Mouse (Mus musculus) liver, adult 2 months (tissue): ENCODE measurements at regions not wholly inside any gene's neighbourhood (a gene's known extent, or its start where the extent isn't known, plus 50 kb on each side); places are given as distances from the start of the nearest gene placed in this dataset.

Experiments used
- DNase-seq: peaks from one replicate; pipeline ENCODE4 v3.0.0-alpha.2; 2011; ENCODE audit warnings: low read depth, low spot score; ENCODE audit errors: extremely low read depth
- H3K27ac ChIP-seq: fragments of 200-500 bp; replicated peaks from 2 replicates; pipeline ENCODE4 v1.5.1; 2012; ENCODE audit warnings: low read depth, mild to moderate bottlenecking, control low read depth, inconsistent platforms, low read length; ENCODE audit not compliant: insufficient read depth
- H3K27me3 ChIP-seq: fragments of 200-500 bp; 2 replicates; pipeline ENCODE4 v1.6.1; 2012; ENCODE audit warnings: mild to moderate bottlenecking, moderate library complexity, low read length, inconsistent platforms; ENCODE audit not compliant: control insufficient read depth, insufficient read depth
- H3K36me3 ChIP-seq: fragments of 200-500 bp; 2 replicates; pipeline ENCODE4 v1.6.1; 2012; ENCODE audit warnings: low read length, inconsistent platforms; ENCODE audit not compliant: control insufficient read depth, insufficient read depth
- H3K4me1 ChIP-seq: fragments of 200-500 bp; 2 replicates; pipeline ENCODE4 v1.6.1; 2011; ENCODE audit warnings: low read length; ENCODE audit not compliant: control insufficient read depth, insufficient read depth
- H3K4me3 ChIP-seq: fragments of 200-500 bp; 2 replicates; pipeline ENCODE4 v1.5.1; 2011; ENCODE audit warnings: low read depth, mild to moderate bottlenecking, control low read depth, low read length, moderate library complexity; ENCODE audit not compliant: insufficient read depth
- H3K79me2 ChIP-seq: fragments of 200-500 bp; 2 replicates; pipeline ENCODE4 v1.6.1; 2012; ENCODE audit warnings: inconsistent platforms, mild to moderate bottlenecking, low read length, moderate library complexity; ENCODE audit not compliant: control insufficient read depth, insufficient read depth
- H3K9ac ChIP-seq: fragments of 200-500 bp; 2 replicates; pipeline ENCODE4 v1.6.1; 2012; ENCODE audit warnings: low read depth, mild to moderate bottlenecking, control low read depth, inconsistent platforms, low read length
- CTCF ChIP-seq: fragments of 200-500 bp; IDR thresholded peaks from 2 replicates; pipeline ENCODE4 v1.5.1; 2011; ENCODE audit warnings: low read depth, low read length, control low read depth
- POLR2A ChIP-seq: fragments of 200-500 bp; IDR thresholded peaks from 2 replicates; pipeline ENCODE4 v1.6.1; 2011; ENCODE audit warnings: low read length, control low read depth; ENCODE audit not compliant: insufficient read depth; ENCODE audit errors: extremely low read depth
- WGBS: fragments of 180-500 bp; shearing (Covaris S2); methylation state at CpG from one replicate; pipeline ENCODE4 v1.1.7; 2018; 5-methylcytosine and 5-hydroxymethylcytosine counted together

GRCm38 (mm10) chr9:88073165-88073564, 253.8 kb upstream of the Nt5e start:
- Histone ChIP-seq H3K27ac (no peak overlapping the region), H3K79me2 (no peaks in the 10 kb centered on the region), H3K4me1 (no peaks in the 10 kb centered on the region), H3K4me3 (no peak overlapping the region), H3K36me3 (no peaks in the 10 kb centered on the region), H3K27me3 (no peaks in the 10 kb centered on the region), H3K9ac (no peak overlapping the region)
- no peak for TF ChIP-seq POLR2A
- peak; percentile 47 for TF ChIP-seq CTCF
- 9% methylated on average over 6 of the region's 6 CpGs for WGBS
- no peak for DNase-seq

DNA sequence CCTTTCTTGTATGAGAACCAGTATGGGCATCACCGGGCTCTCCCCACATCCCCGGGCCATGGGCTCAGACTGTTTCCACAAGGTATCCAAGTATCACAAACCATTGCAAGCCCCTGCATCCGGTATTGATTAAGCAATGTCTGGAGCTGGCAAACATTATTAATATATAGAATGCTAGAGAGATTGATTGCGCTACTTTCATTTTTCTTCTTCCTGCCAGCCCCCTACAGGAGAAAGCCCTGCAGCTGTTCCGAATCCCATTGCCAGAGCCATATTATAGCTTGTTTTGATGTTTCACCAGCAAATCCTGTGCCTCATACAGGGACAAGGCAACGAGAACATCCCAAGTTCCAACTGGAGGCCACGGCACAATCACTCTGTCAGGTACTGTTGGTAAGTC, 253.4 kb upstream of the Nt5e start:
- Histone ChIP-seq H3K79me2 (no peaks in the 10 kb centered on the region), H3K9ac (no peak overlapping the region), H3K36me3 (no peaks in the 10 kb centered on the region), H3K4me1 (no peaks in the 10 kb centered on the region), H3K27ac (no peak overlapping the region), H3K4me3 (no peak overlapping the region), H3K27me3 (no peaks in the 10 kb centered on the region)
- DNase-seq, result no peak
- WGBS, result 84% methylated on average over 7 of the region's 7 CpGs
- TF ChIP-seq POLR2A (no peak), CTCF (no peak)

DNA sequence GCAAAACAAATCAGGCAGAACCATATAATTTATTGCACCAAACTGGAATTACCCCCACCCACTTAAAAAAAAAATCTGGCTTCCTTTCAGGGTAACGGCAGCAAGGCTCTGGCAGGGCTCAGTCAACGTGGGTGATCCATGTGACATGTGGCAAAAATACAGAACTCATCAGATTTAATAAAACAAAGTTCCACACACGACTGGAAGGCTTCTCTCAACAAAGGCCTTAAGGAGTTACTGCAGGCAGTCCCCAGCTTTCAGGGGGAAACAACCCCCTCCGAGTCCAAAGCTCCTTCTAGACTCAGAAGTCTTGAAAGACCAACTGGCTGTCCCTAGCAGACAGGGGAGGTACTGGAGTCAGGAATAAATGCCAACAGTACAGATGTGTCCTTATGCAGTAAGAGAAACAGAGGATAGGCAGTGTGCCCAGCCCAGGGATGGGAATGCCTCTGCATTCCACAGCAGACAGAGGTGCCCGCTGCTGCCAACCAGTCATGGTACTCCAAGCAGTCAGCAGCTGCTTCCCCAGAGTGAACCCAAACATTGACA, 244.0 kb upstream of the Nt5e start:
- Histone ChIP-seq H3K4me1 (no peaks in the 10 kb centered on the region), H3K9ac (no peak overlapping the region), H3K27ac (no peak overlapping the region), H3K27me3 (no peaks in the 10 kb centered on the region), H3K4me3 (no peak overlapping the region), H3K36me3 (no peaks in the 10 kb centered on the region), H3K79me2 (no peaks in the 10 kb centered on the region)
- DNase-seq, result no peak
- TF ChIP-seq POLR2A (no peak), CTCF (no peak)
- 56% methylated on average over 5 of the region's 5 CpGs for WGBS

DNA sequence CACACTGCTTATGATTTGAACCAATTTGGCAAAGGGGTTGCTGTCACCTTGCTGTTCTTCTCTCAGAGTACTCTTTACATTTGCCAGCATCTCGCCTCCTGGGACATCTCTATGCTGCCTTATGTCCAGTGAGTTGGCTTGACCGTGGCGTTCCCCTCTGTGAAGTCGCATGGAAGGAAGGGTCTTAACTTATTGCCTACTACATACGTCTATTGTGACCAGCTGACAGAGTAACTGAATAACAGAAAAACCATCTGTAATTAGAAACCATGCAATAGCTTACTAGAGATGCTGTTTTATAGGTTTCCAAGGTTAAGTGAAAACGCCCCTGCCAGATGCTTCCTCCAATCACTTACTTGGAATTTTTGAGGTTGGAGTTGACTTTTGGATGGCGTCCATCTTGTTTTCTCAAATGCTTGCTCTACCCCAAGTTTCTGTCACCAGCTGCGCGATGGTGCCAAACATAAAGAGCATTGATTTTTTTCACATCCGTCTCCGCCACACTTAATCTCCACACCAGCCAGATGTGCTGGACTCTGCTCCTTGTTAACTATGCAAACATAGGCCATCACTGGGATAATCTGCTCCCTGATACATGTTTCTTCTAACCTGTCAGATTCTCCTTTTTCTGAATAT, 241.7 kb upstream of the Nt5e start:
- no peaks in the 10 kb centered on the region for H3K4me1 ChIP-seq
- H3K36me3 ChIP-seq, result no peaks in the 10 kb centered on the region
- no peak overlapping the region for H3K4me3 ChIP-seq
- no peaks in the 10 kb centered on the region for H3K79me2 ChIP-seq
- no peak for DNase-seq
- no peak overlapping the region for H3K9ac ChIP-seq
- no peak overlapping the region for H3K27ac ChIP-seq
- H3K27me3 ChIP-seq, result no peaks in the 10 kb centered on the region
- WGBS, result 77% methylated on average over 11 of the region's 11 CpGs
- no peak for TF ChIP-seq POLR2A
- TF ChIP-seq CTCF, result no peak

- H3K36me3 ChIP-seq, result no peaks in the 10 kb centered on the region
- no peak overlapping the region for H3K4me3 ChIP-seq
- no peaks in the 10 kb centered on the region for H3K79me2 ChIP-seq
- no peak for DNase-seq
- TF ChIP-seq POLR2A, result no peak
- no peak overlapping the region for H3K9ac ChIP-seq
- 62% methylated on average over 3 of the region's 3 CpGs for WGBS
- no peaks in the 10 kb centered on the region for H3K27me3 ChIP-seq
- no peaks in the 10 kb centered on the region for H3K4me1 ChIP-seq
- H3K27ac ChIP-seq, result no peak overlapping the region
Observed at GRCm38 (mm10) chr9:88085866-88086265, 241.1 kb upstream of the Nt5e start.

DNA sequence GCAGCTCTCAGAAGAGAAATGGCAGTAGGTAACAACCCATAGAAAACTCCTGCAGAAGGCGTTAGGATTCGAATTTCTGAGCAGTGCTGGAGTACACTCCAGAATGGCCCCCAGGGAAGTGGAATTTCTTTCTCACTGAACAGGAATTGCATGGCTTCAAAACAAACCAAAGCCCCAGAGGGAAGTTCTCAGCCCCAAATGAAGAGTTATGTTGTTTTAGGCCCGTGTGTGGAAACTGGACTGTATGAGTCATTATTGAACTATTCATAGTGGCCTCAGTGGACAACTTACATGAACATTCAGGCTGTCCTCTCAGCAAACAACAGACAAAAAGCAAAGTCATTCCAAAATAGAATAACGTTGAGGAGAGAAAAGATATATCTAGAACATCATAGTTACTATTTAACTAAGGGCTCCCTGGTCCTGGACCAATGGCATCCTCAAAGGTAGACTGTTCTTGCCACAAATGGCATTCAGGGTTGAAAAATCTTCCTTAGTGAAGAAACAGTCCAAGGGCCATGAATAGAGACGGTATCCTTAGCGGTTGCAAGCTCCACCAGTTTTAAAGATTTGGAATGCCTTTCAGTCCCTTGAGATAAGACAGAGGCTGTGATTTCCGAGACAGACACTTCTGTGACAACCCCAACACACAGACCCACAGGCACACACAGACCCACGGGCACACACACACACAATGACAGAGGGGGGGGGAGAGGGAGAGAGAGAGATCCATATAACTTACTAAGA, 235.0 kb upstream of the Nt5e start:
- Histone ChIP-seq H3K4me3 (no peak overlapping the region), H3K27me3 (no peaks in the 10 kb centered on the region), H3K36me3 (no peaks in the 10 kb centered on the region), H3K79me2 (no peaks in the 10 kb centered on the region), H3K9ac (no peak overlapping the region), H3K4me1 (no peaks in the 10 kb centered on the region), H3K27ac (no peak overlapping the region)
- no peak for DNase-seq
- 61% methylated on average over 8 of the region's 8 CpGs for WGBS
- no peak for TF ChIP-seq CTCF
- no peak for TF ChIP-seq POLR2A
